Mouse (Mus musculus) brain, embryonic 14.5 days (tissue): ENCODE results near the gene Osr1.

ENCODE experiments used
- CTCF ChIP-seq: fragments of 200-500 bp; IDR thresholded peaks from 2 replicates; pipeline ENCODE4 v1.5.1; 2012; ENCODE audit warnings: inconsistent platforms, mild to moderate bottlenecking, moderate library complexity, borderline replicate concordance; ENCODE audit not compliant: insufficient read depth, insufficient read length; ENCODE audit errors: extremely low read depth
- POLR2A ChIP-seq: fragments of 200-500 bp; IDR thresholded peaks from 2 replicates; pipeline ENCODE4 v1.6.1; 2012; ENCODE audit warnings: mild to moderate bottlenecking, inconsistent platforms, borderline replicate concordance; ENCODE audit not compliant: poor library complexity, insufficient read depth, insufficient read length, severe bottlenecking; ENCODE audit errors: extremely low read depth

- TF ChIP-seq POLR2A (no peak), CTCF (no peak)
Observed at GRCm38 (mm10) chr12:9581011-9581410, 11.1 kb downstream of the Osr1 start.
